Mouse (Mus musculus) midbrain, embryonic 14.5 days (tissue): ENCODE data around the gene Zbed4. TPM values are rescaled to one million over a fixed set of nuclear protein-coding genes. Genes with fewer than 3 reads are reported as not detected.
"Not testable (repeated sequence)": the region's sequence is repeated elsewhere in the genome, so short reads cannot be mapped to it uniquely, and the experiment has no call there.

Experiments
- ATAC-seq: fragments of 200-750 bp; cut with Nextera tagmentation; 2 replicates; pipeline ENCODE4 v1.8.0; 2017; ENCODE audit warnings: moderate number of reproducible peaks, moderate library complexity; ENCODE audit not compliant: low FRiP score, low TSS enrichment
- DNase-seq: peaks from one replicate; pipeline ENCODE4 v3.0.0-alpha.2; 2015
- H3K27ac ChIP-seq: fragments of 300-500 bp; sonication (generic); replicated peaks from 2 replicates; pipeline ENCODE4 v1.5.1; 2014; ENCODE audit warnings: mild to moderate bottlenecking, low read depth, low read length, moderate library complexity
- H3K27me3 ChIP-seq: fragments of 300-500 bp; sonication (generic); 2 replicates; pipeline ENCODE4 v1.6.1; 2014; ENCODE audit warnings: low read length, control low read depth, mixed read lengths; ENCODE audit not compliant: control insufficient read depth, insufficient read depth
- H3K36me3 ChIP-seq: fragments of 300-500 bp; sonication (generic); 2 replicates; pipeline ENCODE4 v1.6.1; 2014; ENCODE audit warnings: low read length, control low read depth; ENCODE audit not compliant: control insufficient read depth, insufficient read depth
- H3K4me1 ChIP-seq: fragments of 300-500 bp; sonication (generic); 2 replicates; pipeline ENCODE4 v1.6.1; 2014; ENCODE audit warnings: mild to moderate bottlenecking, antibody characterized with exemption, low read length, control low read depth; ENCODE audit not compliant: control insufficient read depth, insufficient read depth
- H3K4me2 ChIP-seq: fragments of 300-500 bp; sonication (generic); 2 replicates; pipeline ENCODE4 v1.6.1; 2014; ENCODE audit warnings: mild to moderate bottlenecking, low read length, moderate library complexity
- H3K4me3 ChIP-seq: fragments of 300-500 bp; sonication (generic); replicated peaks from 2 replicates; pipeline ENCODE4 v1.5.1; 2014; ENCODE audit warnings: low read depth, low read length
- H3K9ac ChIP-seq: fragments of 300-500 bp; sonication (generic); replicated peaks from 2 replicates; pipeline ENCODE4 v1.6.1; 2014; ENCODE audit warnings: mild to moderate bottlenecking, low read length, moderate library complexity
- H3K9me3 ChIP-seq: fragments of 300-500 bp; sonication (generic); 2 replicates; pipeline ENCODE4 v1.6.1; 2016; ENCODE audit warnings: low read length, control low read depth, mixed read lengths; ENCODE audit not compliant: control insufficient read depth
- WGBS: fragments of 180-500 bp; shearing (Covaris S2); extraction: QIAGEN DNeasy Blood & Tissue Kit; methylation state at CpG from one replicate; pipeline ENCODE4 v1.1.7; 2014; 5-methylcytosine and 5-hydroxymethylcytosine counted together
- polyA plus RNA-seq: library from polyadenylated mRNA; unstranded; fragments of >200 nt; fragmentation: Nextera tagmentation; extraction: Ambion mirVana; gene quantifications from 2 replicates; pipeline ENCODE4 v1.2.1, GENCODE M21; 2014

Gene Zbed4
- polyA plus RNA-seq, 1 experiment from 2014 or later, result 25.7 TPM

GRCm38 (mm10) chr15:88766139-88766538 is 14.7 kb downstream of the Zbed4 start:
- H3K27ac ChIP-seq, H3K4me1 ChIP-seq, H3K4me2 ChIP-seq, H3K27me3 ChIP-seq, H3K9me3 ChIP-seq, H3K9ac ChIP-seq, ATAC-seq, H3K4me3 ChIP-seq, DNase-seq: not testable (repeated sequence)
- H3K36me3 ChIP-seq, result peaks cover 42% of the 10 kb centered on the region
- WGBS, result 100% methylated on average over 2 of the region's 2 CpGs

- Histone ChIP-seq H3K4me1 (no peaks in the 10 kb centered on the region), H3K27me3 (no peaks in the 10 kb centered on the region), H3K4me3 (no peak overlapping the region), H3K4me2 (no peak overlapping the region), H3K36me3 (peaks cover 39% of the 10 kb centered on the region), H3K9ac (no peak overlapping the region), H3K27ac (no peak overlapping the region), H3K9me3 (0 out of 2 replicates have a peak, but pooled peaks cover 3% of the 10 kb centered on the region)
- DNase-seq (no peak), ATAC-seq (no peak)
- 92% methylated on average over 1 of the region's 1 CpGs for WGBS
Measured at GRCm38 (mm10) chr15:88768537-88768936, 17.1 kb downstream of the Zbed4 start.

- not testable (repeated sequence) for DNase-seq, H3K27me3 ChIP-seq, H3K9ac ChIP-seq, ATAC-seq, H3K4me3 ChIP-seq, H3K4me1 ChIP-seq, H3K4me2 ChIP-seq, H3K27ac ChIP-seq, H3K9me3 ChIP-seq
- 95% methylated on average over 5 of the region's 5 CpGs for WGBS
- H3K36me3 ChIP-seq, result peaks cover 37% of the 10 kb centered on the region
Measured at GRCm38 (mm10) chr15:88774630-88775029, 23.2 kb downstream of the Zbed4 start.

- Histone ChIP-seq H3K9me3 (no peaks in the 10 kb centered on the region), H3K4me3 (no peak overlapping the region), H3K4me1 (no peaks in the 10 kb centered on the region), H3K36me3 (no peaks in the 10 kb centered on the region; the same call in 1 of the 2 replicates), H3K27me3 (no peaks in the 10 kb centered on the region), H3K4me2 (no peak overlapping the region), H3K9ac (no peak overlapping the region), H3K27ac (no peak overlapping the region)
- DNase-seq, result no peak
- WGBS, result 89% methylated on average over 4 of the region's 4 CpGs
- no peak for ATAC-seq
Measured at GRCm38 (mm10) chr15:88792140-88792850, 40.8 kb downstream of the Zbed4 start.

GRCm38 (mm10) chr15:88794729-88795128 is 43.3 kb downstream of the Zbed4 start:
- not testable (repeated sequence) for H3K36me3 ChIP-seq, H3K27ac ChIP-seq, DNase-seq, ATAC-seq, H3K4me2 ChIP-seq, H3K4me3 ChIP-seq, H3K4me1 ChIP-seq, H3K9me3 ChIP-seq, H3K27me3 ChIP-seq, H3K9ac ChIP-seq
- 94% methylated on average over 4 of the region's 5 CpGs for whole genome bisulfite sequencing

- no peak overlapping the region for H3K27ac ChIP-seq
- 91% methylated on average over 11 of the region's 11 CpGs for WGBS
- H3K9ac ChIP-seq, result no peak overlapping the region
- ATAC-seq (no peak), DNase-seq (no peak)
- no peaks in the 10 kb centered on the region for H3K4me1 ChIP-seq
- H3K36me3 ChIP-seq, result peaks cover 13% of the 10 kb centered on the region
- H3K4me3 ChIP-seq, result no peak overlapping the region
- no peaks in the 10 kb centered on the region for H3K27me3 ChIP-seq
- H3K4me2 ChIP-seq, result no peak overlapping the region
- H3K9me3 ChIP-seq, result no peaks in the 10 kb centered on the region
Measured at GRCm38 (mm10) chr15:88799950-88800371, 48.5 kb downstream of the Zbed4 start.

- Histone ChIP-seq H3K27me3 (no peaks in the 10 kb centered on the region), H3K27ac (no peak overlapping the region), H3K4me2 (no peak overlapping the region), H3K9me3 (no peaks in the 10 kb centered on the region), H3K4me3 (no peak overlapping the region), H3K9ac (no peak overlapping the region), H3K4me1 (no peaks in the 10 kb centered on the region), H3K36me3 (peaks cover 20% of the 10 kb centered on the region)
- ATAC-seq (no peak), DNase-seq (no peak)
- 81% methylated on average over 6 of the region's 6 CpGs for WGBS
Measured at GRCm38 (mm10) chr15:88800921-88801354, 49.5 kb downstream of the Zbed4 start.

- ATAC-seq (no peak), DNase-seq (no peak)
- Histone ChIP-seq H3K36me3 (peaks cover 26% of the 10 kb centered on the region), H3K4me2 (no peak overlapping the region), H3K9me3 (no peaks in the 10 kb centered on the region), H3K27ac (no peak overlapping the region), H3K27me3 (no peaks in the 10 kb centered on the region), H3K4me3 (no peak overlapping the region), H3K4me1 (no peaks in the 10 kb centered on the region), H3K9ac (no peak overlapping the region)
- WGBS, result 89% methylated on average over 3 of the region's 3 CpGs
Measured at GRCm38 (mm10) chr15:88801903-88802302, 50.4 kb downstream of the Zbed4 start.

- no peak for DNase-seq
- H3K27ac ChIP-seq, result no peak overlapping the region
- 89% methylated on average over 6 of the region's 6 CpGs for WGBS
- H3K4me1 ChIP-seq, result no peaks in the 10 kb centered on the region
- no peak overlapping the region for H3K4me2 ChIP-seq
- peaks cover 26% of the 10 kb centered on the region for H3K36me3 ChIP-seq
- H3K27me3 ChIP-seq, result no peaks in the 10 kb centered on the region
- no peak for ATAC-seq
- no peak overlapping the region for H3K9ac ChIP-seq
- no peaks in the 10 kb centered on the region for H3K9me3 ChIP-seq
- H3K4me3 ChIP-seq, result no peak overlapping the region
Measured at GRCm38 (mm10) chr15:88802348-88802747, 50.9 kb downstream of the Zbed4 start.
